Mouse (Mus musculus) lung, embryonic 15.5 days (tissue): ENCODE results near the gene Arntl. TPM values are rescaled to one million over a fixed set of nuclear protein-coding genes. Genes with fewer than 3 reads are reported as not detected.
A peak's percentile ranks its signal among the peaks of the same experiment; 100 is the strongest.

Source experiments
- ATAC-seq: fragments of 200-750 bp; cut with Nextera tagmentation; 2 replicates; pipeline ENCODE4 v1.8.0; 2017; ENCODE audit warnings: moderate number of reproducible peaks, borderline replicate concordance; ENCODE audit not compliant: low FRiP score, low TSS enrichment; ENCODE audit errors: extremely low read depth
- H3K27ac ChIP-seq: fragments of 300-500 bp; sonication (generic); 2 replicates; pipeline ENCODE4 v1.5.1; 2015; ENCODE audit warnings: moderate library complexity, mild to moderate bottlenecking, inconsistent platforms
- H3K27me3 ChIP-seq: fragments of 300-500 bp; sonication (generic); 2 replicates; pipeline ENCODE4 v1.6.1; 2015; ENCODE audit warnings: inconsistent platforms
- H3K36me3 ChIP-seq: fragments of 300-500 bp; sonication (generic); 2 replicates; pipeline ENCODE4 v1.6.1; 2015; ENCODE audit warnings: inconsistent platforms
- H3K4me1 ChIP-seq: fragments of 300-500 bp; sonication (generic); 2 replicates; pipeline ENCODE4 v1.6.1; 2015; ENCODE audit warnings: inconsistent platforms
- H3K4me2 ChIP-seq: fragments of 300-500 bp; sonication (generic); 2 replicates; pipeline ENCODE4 v1.6.1; 2015; ENCODE audit warnings: inconsistent platforms, mild to moderate bottlenecking, moderate library complexity
- H3K4me3 ChIP-seq: fragments of 300-500 bp; sonication (generic); 2 replicates; pipeline ENCODE4 v1.5.1; 2015; ENCODE audit warnings: mild to moderate bottlenecking, inconsistent platforms
- H3K9ac ChIP-seq: fragments of 300-500 bp; sonication (generic); 2 replicates; pipeline ENCODE4 v1.6.1; 2015; ENCODE audit warnings: inconsistent platforms
- H3K9me3 ChIP-seq: fragments of 300-500 bp; sonication (generic); 2 replicates; pipeline ENCODE4 v1.6.1; 2016; ENCODE audit warnings: inconsistent platforms
- WGBS: fragments of 180-500 bp; shearing (Covaris S2); methylation state at CpG from one replicate; pipeline ENCODE4 v1.1.7; 2015; 5-methylcytosine and 5-hydroxymethylcytosine counted together
- polyA plus RNA-seq: library from polyadenylated mRNA; unstranded; fragments of >200 nt; fragmentation: Nextera tagmentation; extraction: Ambion mirVana; gene quantifications from 2 replicates; pipeline ENCODE4 v1.2.1, GENCODE M21; 2015

Gene Arntl
- 11.1 and 11.8 TPM in 2 replicates for polyA plus RNA-seq

DNA sequence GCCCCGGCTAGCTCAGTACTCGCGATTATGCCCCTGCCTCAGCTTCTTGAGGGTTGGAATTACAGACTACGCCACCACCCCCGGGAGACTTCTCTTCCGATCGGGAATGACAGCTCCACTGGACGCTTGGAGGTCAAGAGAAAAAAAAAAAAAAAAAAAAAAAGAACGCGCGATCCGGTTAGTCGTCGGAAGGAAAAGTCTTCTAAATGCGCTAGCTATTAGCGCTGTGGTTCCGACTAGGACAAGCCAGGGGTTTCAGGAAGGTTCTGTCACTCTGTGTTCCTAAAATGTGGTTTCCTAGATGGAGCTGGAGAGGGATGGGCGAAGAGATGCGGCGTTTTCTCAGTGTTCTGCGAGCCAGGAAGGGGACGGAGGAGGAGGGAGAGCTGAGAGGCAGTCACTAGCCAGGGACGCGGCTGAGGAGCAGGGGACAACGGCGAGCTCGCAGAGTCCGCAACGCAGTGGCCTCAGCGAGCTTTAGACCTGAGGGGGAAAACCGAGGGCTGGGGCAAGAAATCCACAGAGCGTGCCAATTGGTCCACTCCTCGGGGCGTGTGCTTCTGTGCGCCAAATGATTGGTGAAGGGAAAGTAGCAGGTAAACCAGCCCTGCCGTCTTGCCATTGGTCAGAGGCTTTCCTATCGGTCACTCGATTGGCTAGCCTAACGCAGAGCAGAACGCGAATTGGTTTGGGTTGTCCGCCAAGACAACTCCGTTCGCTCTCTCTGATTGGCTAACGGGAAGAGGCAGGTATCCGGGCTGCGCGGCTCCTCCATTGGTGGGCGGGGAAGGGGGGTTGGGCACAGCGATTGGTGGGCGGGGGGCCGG, at the start of gene Arntl:
Gene Arntl (plus strand): TSS at position 822 of the 827 bp plus-strand sequence.
- Histone ChIP-seq H3K36me3 (no peaks in the 10 kb centered on the region), H3K4me3 (peak within 1 kb of the TSS; percentile 88), H3K9ac (peak within 1 kb of the TSS; percentile 69), H3K27me3 (peaks cover 47% of the 10 kb centered on the region), H3K27ac (peak within 1 kb of the TSS; percentile 88), H3K4me1 (peaks cover 15% of the 10 kb centered on the region), H3K9me3 (no peaks in the 10 kb centered on the region), H3K4me2 (peak within 1 kb of the TSS; percentile 93)
- under 1% methylated on average over 52 of the region's 52 CpGs for WGBS
- peak; percentile 98 for ATAC-seq

DNA sequence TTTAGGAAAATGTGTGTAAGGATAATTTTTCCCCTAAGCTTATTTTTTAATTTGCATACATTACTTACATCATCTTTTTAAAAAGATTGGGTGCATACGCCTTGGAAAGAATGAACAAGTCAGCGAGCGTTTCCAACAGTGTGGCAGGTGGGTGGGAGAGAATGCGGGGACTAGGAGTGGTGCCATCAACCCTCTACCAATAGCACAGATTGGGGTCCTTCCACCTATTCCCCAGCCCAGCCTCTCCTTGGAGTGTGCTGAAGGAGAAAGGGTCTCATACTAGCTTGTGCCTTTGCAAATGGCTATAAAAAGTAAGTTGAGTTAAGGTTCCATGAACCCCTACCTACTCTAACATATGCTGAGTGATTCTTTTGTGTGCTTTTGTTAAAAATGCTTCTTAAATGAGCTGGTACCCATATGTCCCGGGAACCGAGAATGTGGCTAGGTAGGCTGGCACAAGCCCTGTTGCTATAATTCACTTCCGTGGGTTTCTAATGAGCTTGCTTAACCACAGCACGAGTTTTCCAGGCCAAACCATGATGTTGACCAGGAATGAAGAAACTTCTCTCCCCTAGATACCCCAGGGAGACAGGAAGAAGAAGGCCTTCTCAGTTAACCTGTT, 46.1 kb upstream of the Arntl start:
- no peaks in the 10 kb centered on the region for H3K36me3 ChIP-seq
- H3K4me1 ChIP-seq, result no peaks in the 10 kb centered on the region
- ATAC-seq, result no peak
- 84% methylated on average over 8 of the region's 8 CpGs for WGBS
- H3K9me3 ChIP-seq, result no peaks in the 10 kb centered on the region
- H3K9ac ChIP-seq, result no peak overlapping the region
- H3K27me3 ChIP-seq, result no peaks in the 10 kb centered on the region
- no peak overlapping the region for H3K27ac ChIP-seq
- H3K4me3 ChIP-seq, result no peak overlapping the region
- no peak overlapping the region for H3K4me2 ChIP-seq

DNA sequence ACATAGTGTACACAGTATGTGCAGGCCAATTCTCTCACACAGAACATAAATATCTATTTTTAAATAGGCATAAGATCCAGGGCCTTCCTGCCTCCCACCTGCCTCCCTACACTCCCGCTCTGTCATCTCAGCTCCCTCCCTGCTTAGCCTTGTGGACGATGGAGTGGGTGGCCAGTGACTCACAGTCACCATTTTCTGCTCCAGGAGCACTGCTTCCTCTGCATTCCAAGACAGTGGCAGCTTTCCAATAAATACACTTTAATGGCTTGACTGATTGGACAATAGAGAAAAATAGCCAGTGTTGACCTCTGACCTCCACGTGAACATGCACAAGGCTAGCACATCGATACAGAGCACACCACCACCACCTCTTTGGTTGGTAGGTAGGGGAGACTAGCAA, 42.5 kb upstream of the Arntl start:
- ATAC-seq, result no peak
- 49% methylated on average over 4 of the region's 4 CpGs for WGBS

DNA sequence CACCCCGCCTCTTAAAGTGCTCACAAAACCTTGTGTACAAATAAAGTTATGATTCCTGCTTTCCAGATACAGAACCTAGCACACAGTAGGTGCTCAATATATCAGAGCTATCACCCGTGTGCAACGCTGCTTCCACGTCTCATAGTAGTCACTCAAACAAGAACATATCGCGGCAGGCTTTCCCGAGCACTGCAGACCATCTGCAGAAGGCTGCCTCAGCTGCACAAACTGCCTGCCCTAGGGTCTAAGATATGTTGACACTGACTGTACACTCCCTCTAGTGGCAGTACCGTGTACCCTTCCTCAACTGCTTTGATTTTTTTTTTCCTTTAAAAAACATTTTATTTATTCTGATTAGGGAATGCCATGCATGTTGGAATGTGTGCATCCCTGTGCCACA, 40.2 kb upstream of the Arntl start:
- Histone ChIP-seq H3K27ac (no peak overlapping the region), H3K4me1 (no peaks in the 10 kb centered on the region), H3K27me3 (no peaks in the 10 kb centered on the region), H3K9me3 (no peaks in the 10 kb centered on the region), H3K36me3 (no peaks in the 10 kb centered on the region), H3K9ac (no peak overlapping the region), H3K4me3 (no peak overlapping the region), H3K4me2 (peak overlapping the region; percentile 33)
- ATAC-seq, result peak; percentile 42; the same call in 1 of the 2 replicates
- WGBS, result 26% methylated on average over 8 of the region's 8 CpGs

More for the DNA sequence above, 42.5 kb upstream of the Arntl start:
- Histone ChIP-seq H3K4me1 (no peaks in the 10 kb centered on the region), H3K27me3 (no peaks in the 10 kb centered on the region), H3K4me2 (no peak overlapping the region), H3K4me3 (no peak overlapping the region), H3K9ac (no peak overlapping the region), H3K9me3 (no peaks in the 10 kb centered on the region), H3K36me3 (no peaks in the 10 kb centered on the region), H3K27ac (peak overlapping the region; percentile 39)

DNA sequence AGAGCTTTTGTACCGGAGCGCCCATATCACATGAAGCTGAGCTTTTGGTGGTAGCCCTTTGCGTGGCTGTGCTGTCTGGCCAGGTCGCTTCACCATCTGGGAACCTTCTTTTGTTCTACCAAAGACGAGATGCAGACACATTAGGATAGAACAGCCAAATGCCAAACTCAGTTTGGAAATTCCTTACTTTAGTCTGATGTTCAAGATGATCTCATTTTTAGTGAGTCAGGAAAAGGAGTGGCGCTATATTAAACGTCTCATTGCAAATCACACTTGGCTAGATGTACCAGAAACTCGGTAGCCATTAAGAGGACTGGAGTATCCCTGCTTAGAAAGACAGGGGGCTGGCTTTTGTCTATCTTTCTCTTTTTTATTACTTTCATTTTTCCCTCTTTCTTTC, 38.7 kb upstream of the Arntl start:
- no peak overlapping the region for H3K9ac ChIP-seq
- H3K27me3 ChIP-seq, result no peaks in the 10 kb centered on the region
- no peaks in the 10 kb centered on the region for H3K9me3 ChIP-seq
- no peak overlapping the region for H3K4me3 ChIP-seq
- no peak for ATAC-seq
- 71% methylated on average over 8 of the region's 8 CpGs for WGBS
- H3K36me3 ChIP-seq, result no peaks in the 10 kb centered on the region
- H3K4me1 ChIP-seq, result no peaks in the 10 kb centered on the region
- H3K4me2 ChIP-seq, result no peak overlapping the region
- H3K27ac ChIP-seq, result no peak overlapping the region

DNA sequence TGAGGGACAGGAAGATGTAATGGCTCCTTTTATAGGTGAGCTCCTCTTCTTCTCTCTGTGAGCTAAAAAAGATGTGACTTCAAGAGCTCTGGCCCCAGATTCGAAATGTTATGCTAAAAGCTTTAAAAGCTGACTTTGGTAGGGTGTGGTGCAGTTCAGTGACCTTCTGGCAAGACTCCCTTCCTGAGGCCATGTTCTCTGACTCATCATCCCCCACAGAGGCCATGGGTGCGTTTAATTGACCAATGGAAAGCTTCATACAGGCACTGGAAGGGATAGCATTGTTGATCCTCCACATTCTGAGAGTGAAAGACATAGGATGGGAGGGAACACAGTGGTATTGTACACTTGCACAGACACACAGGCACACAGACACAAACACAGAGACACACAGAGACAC, 34.8 kb upstream of the Arntl start:
- no peaks in the 10 kb centered on the region for H3K36me3 ChIP-seq
- no peak for ATAC-seq
- H3K27me3 ChIP-seq, result no peaks in the 10 kb centered on the region
- no peak overlapping the region for H3K4me3 ChIP-seq
- H3K27ac ChIP-seq, result no peak overlapping the region
- WGBS, result 46% methylated on average over 2 of the region's 2 CpGs
- H3K9me3 ChIP-seq, result no peaks in the 10 kb centered on the region
- no peak overlapping the region for H3K9ac ChIP-seq
- H3K4me2 ChIP-seq, result no peak overlapping the region
- H3K4me1 ChIP-seq, result no peaks in the 10 kb centered on the region

DNA sequence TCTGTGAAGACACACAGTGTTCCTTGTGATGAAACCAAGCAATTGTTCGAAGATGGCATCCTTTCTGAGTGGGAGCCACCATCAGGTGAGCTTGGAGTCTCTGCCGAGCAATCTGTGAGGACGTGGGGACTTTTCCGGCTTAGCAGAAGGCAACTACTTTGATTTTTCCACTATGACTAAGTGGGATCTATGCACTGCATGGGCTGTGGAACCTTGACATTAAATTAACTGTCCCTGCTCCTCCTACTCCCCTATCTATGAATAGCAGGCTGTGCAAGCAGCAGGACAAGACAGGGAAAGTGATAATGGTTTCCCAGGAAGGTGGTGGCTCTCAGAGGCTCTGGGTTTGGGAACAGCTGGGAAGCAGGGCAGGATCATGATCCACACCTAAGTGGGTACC, 31.8 kb upstream of the Arntl start:
- Histone ChIP-seq H3K36me3 (no peaks in the 10 kb centered on the region), H3K9me3 (no peaks in the 10 kb centered on the region), H3K4me2 (no peak overlapping the region), H3K9ac (no peak overlapping the region), H3K4me1 (no peaks in the 10 kb centered on the region), H3K27ac (no peak overlapping the region), H3K27me3 (no peaks in the 10 kb centered on the region), H3K4me3 (no peak overlapping the region)
- WGBS, result 78% methylated on average over 4 of the region's 4 CpGs
- ATAC-seq, result no peak

DNA sequence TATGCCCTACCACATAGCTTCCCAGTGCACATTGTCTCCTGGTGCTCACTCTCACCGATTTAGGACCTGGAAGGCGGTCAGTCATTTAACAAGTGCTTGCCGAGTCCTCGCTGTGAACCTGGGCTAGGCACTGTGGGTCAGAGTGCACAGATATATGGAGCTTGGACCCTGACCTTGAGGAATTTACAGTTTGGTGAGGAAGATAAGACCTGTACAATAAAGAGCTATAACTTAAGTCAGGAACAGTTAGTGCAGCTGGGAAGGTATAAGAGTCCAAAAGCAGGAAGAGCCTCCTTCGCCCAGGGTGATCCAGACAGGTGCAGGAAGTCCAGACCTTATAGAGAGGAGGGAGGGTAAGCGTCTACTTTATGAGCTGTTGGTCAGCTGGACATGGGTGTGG, 29.2 kb upstream of the Arntl start:
- Histone ChIP-seq H3K27me3 (no peaks in the 10 kb centered on the region), H3K4me2 (no peak overlapping the region), H3K27ac (no peak overlapping the region), H3K4me3 (no peak overlapping the region), H3K36me3 (no peaks in the 10 kb centered on the region), H3K9me3 (no peaks in the 10 kb centered on the region), H3K9ac (no peak overlapping the region), H3K4me1 (no peaks in the 10 kb centered on the region)
- 78% methylated on average over 6 of the region's 6 CpGs for WGBS
- ATAC-seq, result no peak

DNA sequence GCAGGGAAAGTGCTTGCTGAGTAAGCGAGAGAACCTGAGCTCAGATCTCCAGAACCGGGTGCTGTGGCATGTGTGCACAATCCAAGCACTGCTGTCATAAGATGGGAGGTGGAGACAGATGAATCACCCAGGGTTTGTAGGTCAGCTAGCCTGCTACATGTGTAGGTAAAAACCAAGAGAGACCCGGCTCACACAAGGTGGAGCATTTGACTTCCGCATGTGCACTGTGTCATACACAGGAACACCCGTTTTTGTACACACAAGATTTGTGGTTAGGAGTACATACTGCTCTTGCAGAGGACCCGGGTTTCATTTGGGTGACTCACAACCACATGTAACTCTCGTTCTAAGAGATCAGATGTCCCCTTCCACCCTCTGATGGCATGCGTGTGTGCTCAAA, 23.5 kb upstream of the Arntl start:
- Histone ChIP-seq H3K4me3 (no peak overlapping the region), H3K27ac (no peak overlapping the region), H3K36me3 (no peaks in the 10 kb centered on the region), H3K4me1 (0 out of 2 replicates have a peak, but pooled peaks cover 5% of the 10 kb centered on the region), H3K9ac (no peak overlapping the region), H3K9me3 (no peaks in the 10 kb centered on the region), H3K4me2 (no peak overlapping the region), H3K27me3 (no peaks in the 10 kb centered on the region)
- WGBS, result 77% methylated on average over 8 of the region's 8 CpGs
- no peak for ATAC-seq

DNA sequence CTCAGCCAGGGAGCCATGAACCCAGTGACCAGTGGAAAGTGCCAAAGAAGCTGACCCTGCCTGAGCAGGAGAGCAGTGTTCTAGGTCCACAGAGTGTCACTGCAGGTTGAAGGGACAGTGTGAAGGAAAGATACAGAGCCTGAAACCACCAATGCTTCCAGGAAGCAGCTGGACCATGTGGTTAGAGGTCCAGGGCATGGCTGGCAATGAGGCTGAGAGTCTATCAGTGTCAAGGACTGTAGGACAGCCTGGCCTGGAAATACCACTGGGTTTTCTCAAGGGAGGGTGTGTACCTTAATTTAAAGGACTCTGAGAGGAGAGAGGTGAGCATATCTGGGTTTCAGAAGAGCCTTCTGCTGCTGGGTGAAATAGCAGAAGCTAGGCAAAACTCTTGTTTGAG, 22.2 kb upstream of the Arntl start:
- Histone ChIP-seq H3K4me2 (no peak overlapping the region), H3K4me1 (0 out of 2 replicates have a peak, but pooled peaks cover 5% of the 10 kb centered on the region)
- no peak for ATAC-seq

DNA sequence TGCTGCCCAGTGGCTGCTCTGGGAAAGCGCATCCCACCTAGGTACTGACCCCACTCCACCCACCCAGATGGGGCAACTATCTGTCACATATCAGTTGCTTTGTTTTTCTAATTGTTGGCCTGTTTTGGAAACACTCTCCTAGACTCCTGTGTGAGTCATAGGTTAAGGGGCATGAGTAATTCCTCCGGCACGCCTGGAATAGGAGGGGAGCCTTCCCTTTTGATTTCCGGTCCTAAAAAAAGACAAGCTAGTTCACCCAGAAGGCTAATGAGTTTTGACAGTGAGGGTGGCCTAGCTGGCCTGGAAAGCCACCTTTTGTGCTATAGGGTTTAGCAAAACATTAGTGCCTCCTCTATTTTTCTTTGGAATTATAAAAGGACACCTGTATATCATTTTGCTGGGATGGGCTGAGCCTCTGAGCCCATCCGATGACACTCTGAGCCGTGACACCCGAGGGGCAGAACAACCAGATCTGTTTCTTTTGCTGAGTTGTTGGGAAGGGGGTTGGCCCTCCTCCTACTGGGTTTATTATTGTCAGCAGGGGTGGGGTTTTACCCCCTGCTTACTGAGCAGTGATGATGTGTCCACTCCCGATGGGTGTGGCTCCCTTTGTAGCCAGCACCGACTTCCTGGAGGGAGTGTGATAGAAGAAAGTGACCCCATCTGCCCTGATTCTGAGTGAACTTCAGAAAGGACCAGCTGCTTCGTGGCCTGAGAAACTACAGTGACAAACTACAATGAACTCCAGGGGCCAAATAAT, 21.0 kb upstream of the Arntl start:
- H3K4me2 ChIP-seq, result no peak overlapping the region
- no peak for ATAC-seq
- 52% methylated on average over 10 of the region's 10 CpGs for WGBS
- no peaks in the 10 kb centered on the region for H3K36me3 ChIP-seq
- no peaks in the 10 kb centered on the region for H3K9me3 ChIP-seq
- no peak overlapping the region for H3K9ac ChIP-seq
- H3K4me3 ChIP-seq, result no peak overlapping the region
- H3K27ac ChIP-seq, result no peak overlapping the region
- 0 out of 2 replicates have a peak, but pooled peaks cover 5% of the 10 kb centered on the region for H3K4me1 ChIP-seq
- H3K27me3 ChIP-seq, result no peaks in the 10 kb centered on the region

More for the DNA sequence above, 22.2 kb upstream of the Arntl start:
- H3K27me3 ChIP-seq, result no peaks in the 10 kb centered on the region
- no peak overlapping the region for H3K4me3 ChIP-seq
- H3K27ac ChIP-seq, result no peak overlapping the region
- no peak overlapping the region for H3K9ac ChIP-seq
- H3K9me3 ChIP-seq, result no peaks in the 10 kb centered on the region
- no peaks in the 10 kb centered on the region for H3K36me3 ChIP-seq

DNA sequence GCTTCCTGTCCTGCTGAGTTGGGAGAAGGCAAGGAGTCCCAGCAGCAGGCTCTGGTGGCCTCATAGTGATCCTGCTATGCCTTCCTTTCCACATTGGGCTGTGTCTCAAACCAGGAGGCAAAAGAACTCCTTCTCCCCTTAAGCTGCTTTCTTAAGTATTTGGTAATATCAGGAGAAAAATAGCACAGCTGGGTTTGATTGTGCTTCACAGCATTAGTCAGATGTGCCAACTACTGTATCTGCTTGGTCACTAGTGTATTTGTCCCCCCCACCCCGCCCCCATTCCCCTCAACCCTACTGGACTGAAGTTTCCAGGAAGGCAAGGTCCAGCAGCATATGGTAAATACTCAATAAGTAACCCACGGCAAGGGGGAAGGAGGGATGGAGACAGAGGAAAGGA, 19.2 kb upstream of the Arntl start:
- 38% methylated on average over 2 of the region's 2 CpGs for WGBS
- no peaks in the 10 kb centered on the region for H3K9me3 ChIP-seq
- no peak for ATAC-seq
- H3K9ac ChIP-seq, result no peak overlapping the region
- no peaks in the 10 kb centered on the region for H3K27me3 ChIP-seq
- H3K4me2 ChIP-seq, result no peak overlapping the region
- H3K27ac ChIP-seq, result no peak overlapping the region
- H3K4me1 ChIP-seq, result 0 out of 2 replicates have a peak, but pooled peaks cover 5% of the 10 kb centered on the region
- H3K36me3 ChIP-seq, result no peaks in the 10 kb centered on the region
- no peak overlapping the region for H3K4me3 ChIP-seq
